Mouse (Mus musculus) cortical plate, adult 2 months (tissue): ENCODE measurements at regions not wholly inside any gene's neighbourhood (a gene's known extent, or its start where the extent isn't known, plus 50 kb on each side); places are given as distances from the start of the nearest gene placed in this dataset.

Experiments used
- H3K27ac ChIP-seq: fragments of 200-500 bp; 2 replicates; pipeline ENCODE4 v1.5.1; 2012; ENCODE audit warnings: low read length, control low read depth, inconsistent platforms; ENCODE audit not compliant: insufficient read depth
- H3K4me1 ChIP-seq: fragments of 200-500 bp; 2 replicates; pipeline ENCODE4 v1.6.1; 2011; ENCODE audit warnings: low read length; ENCODE audit not compliant: control insufficient read depth, insufficient read depth
- H3K4me3 ChIP-seq: fragments of 200-500 bp; 2 replicates; pipeline ENCODE4 v1.5.1; 2011; ENCODE audit warnings: mild to moderate bottlenecking, low read length, control low read depth; ENCODE audit not compliant: insufficient read depth
- CTCF ChIP-seq: fragments of 200-500 bp; IDR thresholded peaks from 2 replicates; pipeline ENCODE4 v1.5.1; 2011; ENCODE audit warnings: mild to moderate bottlenecking, control low read depth, low read length; ENCODE audit not compliant: insufficient read depth; ENCODE audit errors: extremely low read depth
- POLR2A ChIP-seq: fragments of 200-500 bp; IDR thresholded peaks from 2 replicates; pipeline ENCODE4 v1.6.1; 2011; ENCODE audit warnings: mild to moderate bottlenecking, low read length, control low read depth; ENCODE audit not compliant: insufficient read depth; ENCODE audit errors: extremely low read depth

DNA sequence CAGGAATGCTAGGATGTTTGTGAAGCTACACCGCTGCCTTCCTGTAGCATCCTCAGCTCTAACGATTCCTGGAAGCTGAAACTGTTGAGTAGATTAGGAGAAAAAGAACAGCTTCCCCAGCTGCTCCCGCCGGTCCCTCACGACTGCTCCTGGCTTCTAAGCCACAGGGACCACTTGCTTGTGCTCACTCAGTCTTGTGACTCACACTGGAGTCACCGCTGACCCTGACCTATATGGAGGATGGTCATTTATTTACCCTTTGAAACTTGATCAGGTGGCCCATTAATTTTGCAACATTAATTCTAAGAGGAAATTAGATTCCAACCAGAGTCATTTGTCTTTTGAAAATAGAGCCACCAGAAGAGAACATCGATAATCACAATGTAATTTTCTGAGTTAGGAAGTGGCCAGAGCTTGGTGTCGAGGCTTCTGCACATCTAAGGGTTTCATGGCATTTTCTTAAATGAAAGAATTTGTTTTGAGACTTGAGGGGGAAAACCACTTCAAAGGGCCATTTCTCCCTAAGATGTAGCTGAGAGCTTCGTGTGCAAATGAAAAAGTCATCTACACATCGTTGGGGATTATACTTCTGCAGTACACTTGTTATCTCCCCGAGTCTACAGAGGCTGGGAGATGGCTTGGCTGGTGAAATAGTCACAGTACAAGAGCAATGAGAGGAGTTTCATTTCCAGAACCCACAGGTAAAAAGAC lies 153.8 kb upstream of the Runx1 start:
- TF ChIP-seq POLR2A (no peak), CTCF (no peak)
- Histone ChIP-seq H3K27ac (no peak overlapping the region), H3K4me1 (no peaks in the 10 kb centered on the region), H3K4me3 (no peak overlapping the region)

DNA sequence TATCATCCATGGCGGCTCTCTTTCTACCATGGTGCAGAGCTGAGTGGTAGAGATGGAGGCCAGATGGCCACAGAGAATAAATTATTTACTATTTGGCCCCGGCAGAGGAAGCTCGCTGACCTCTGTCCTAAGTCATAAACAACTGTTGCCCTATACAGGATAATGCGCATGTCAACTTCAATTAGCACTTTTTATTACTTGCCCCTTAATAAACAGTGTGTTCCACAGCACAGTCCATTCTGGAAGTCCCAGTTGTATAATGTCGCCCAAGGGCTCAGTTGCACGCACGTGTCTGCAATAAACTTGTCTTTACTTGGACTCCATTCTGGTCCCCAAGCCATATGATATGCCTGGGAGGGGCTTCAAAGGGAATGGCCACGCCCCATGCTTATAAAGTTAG lies 150.1 kb upstream of the Runx1 start:
- Histone ChIP-seq H3K4me3 (no peak overlapping the region), H3K4me1 (no peaks in the 10 kb centered on the region), H3K27ac (no peak overlapping the region)
- TF ChIP-seq POLR2A: no peak
- no peak for TF ChIP-seq CTCF

DNA sequence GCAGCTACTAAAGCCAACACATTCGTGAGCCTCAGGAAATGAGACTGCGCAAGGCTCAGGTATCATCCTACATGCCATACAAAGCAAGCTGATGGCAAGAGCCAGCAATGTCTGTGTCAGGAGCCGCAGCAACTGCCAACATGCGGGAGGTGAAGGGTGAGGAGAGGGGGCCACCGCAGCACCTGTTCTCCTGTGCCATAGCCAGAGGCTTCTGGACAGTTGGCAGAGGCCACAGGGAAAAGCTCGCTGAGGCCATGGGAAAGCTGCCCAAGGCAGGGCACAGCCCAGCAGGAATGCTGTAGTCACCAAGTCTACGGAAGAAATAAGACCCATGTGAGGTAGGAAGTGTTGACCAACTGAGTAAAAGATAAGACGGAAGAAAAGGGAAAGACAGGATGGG lies 149.1 kb upstream of the Runx1 start:
- Histone ChIP-seq H3K27ac (no peak overlapping the region), H3K4me3 (no peak overlapping the region), H3K4me1 (no peaks in the 10 kb centered on the region)
- TF ChIP-seq POLR2A (no peak), CTCF (no peak)

DNA sequence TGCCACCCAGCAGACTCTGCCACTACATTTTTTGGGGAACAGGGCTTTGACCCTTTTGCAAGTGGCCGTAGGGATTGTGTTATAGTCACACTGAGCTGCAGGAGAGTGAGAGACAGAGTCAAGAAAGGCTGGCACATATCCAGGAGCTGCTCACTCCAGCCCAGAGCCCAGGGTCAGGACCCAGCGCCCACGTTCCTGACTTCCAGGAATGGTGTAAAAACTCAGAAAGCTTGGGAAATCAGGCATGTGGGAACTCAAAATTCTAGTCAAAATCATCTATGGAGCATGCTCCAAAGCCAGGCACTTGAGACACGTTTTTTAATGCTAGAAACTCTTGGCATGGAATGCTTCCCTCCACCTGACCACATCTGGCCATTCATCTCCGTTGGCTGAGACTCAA lies 146.7 kb upstream of the Runx1 start:
- Histone ChIP-seq H3K27ac (no peak overlapping the region), H3K4me1 (no peaks in the 10 kb centered on the region), H3K4me3 (no peak overlapping the region)
- TF ChIP-seq CTCF: no peak
- TF ChIP-seq POLR2A: no peak

DNA sequence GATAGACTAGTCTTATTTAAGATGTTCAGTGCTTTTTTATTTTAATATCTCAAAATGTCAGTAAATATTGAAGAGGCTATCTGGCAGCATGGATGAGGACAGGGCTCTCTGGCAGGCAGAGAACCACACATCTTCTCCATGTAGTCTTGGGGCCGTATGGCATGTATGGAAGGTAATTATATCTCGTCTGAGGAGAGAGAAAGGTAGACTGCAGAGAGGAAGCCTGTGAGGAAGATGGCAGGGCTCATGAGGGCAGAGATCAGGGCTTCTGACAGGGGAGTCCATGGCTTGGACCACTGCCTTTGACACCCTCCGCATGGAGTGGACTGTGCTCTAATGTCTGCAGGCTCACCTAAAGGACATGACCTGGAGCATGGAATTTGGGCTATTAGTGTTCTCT lies 146.0 kb upstream of the Runx1 start:
- no peak for TF ChIP-seq CTCF
- no peak for TF ChIP-seq POLR2A
- Histone ChIP-seq H3K4me1 (no peaks in the 10 kb centered on the region), H3K4me3 (no peak overlapping the region), H3K27ac (no peak overlapping the region)

DNA sequence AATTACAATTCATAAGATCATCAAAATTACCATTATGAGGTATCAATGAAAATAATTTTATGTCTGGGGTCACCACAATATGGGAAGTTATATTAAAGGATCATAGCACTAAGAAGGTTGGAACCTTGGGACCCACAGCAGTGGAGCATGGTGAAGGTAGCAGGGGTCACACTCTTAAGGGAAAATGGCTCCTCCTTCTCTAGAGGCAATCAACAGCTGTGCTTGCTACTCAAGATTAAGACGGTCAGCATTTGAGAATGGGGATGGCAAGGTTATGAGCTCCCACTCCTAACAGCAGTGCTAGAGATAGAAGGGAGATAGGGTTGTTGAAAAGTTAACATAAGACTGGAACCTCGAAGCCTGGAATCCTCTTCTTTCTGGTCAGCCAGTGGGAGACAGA lies 144.6 kb upstream of the Runx1 start:
- no peak for TF ChIP-seq CTCF
- no peak overlapping the region for H3K27ac ChIP-seq
- H3K4me3 ChIP-seq: no peak overlapping the region
- no peaks in the 10 kb centered on the region for H3K4me1 ChIP-seq

DNA sequence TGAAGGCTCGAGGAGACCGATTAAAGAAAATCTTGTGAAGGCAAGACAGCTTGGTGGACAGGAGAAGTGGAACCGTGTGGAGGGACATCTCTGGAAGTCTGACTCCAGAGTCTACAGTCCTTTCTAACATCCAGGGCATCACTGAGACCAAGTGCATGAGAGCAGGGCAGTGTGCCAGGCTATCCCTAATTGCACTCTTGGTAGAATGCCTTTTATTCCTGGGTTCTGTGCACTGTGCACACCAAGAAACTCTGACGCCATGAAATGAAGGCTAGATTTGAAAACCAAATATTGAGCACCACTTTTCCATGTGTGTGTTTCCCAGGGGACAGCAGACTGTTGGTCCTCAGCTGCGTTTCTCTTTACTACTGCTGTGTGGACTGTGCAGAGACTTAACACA lies 143.1 kb upstream of the Runx1 start:
- TF ChIP-seq CTCF (no peak), POLR2A (no peak)
- Histone ChIP-seq H3K4me1 (no peaks in the 10 kb centered on the region), H3K27ac (no peak overlapping the region), H3K4me3 (no peak overlapping the region)

DNA sequence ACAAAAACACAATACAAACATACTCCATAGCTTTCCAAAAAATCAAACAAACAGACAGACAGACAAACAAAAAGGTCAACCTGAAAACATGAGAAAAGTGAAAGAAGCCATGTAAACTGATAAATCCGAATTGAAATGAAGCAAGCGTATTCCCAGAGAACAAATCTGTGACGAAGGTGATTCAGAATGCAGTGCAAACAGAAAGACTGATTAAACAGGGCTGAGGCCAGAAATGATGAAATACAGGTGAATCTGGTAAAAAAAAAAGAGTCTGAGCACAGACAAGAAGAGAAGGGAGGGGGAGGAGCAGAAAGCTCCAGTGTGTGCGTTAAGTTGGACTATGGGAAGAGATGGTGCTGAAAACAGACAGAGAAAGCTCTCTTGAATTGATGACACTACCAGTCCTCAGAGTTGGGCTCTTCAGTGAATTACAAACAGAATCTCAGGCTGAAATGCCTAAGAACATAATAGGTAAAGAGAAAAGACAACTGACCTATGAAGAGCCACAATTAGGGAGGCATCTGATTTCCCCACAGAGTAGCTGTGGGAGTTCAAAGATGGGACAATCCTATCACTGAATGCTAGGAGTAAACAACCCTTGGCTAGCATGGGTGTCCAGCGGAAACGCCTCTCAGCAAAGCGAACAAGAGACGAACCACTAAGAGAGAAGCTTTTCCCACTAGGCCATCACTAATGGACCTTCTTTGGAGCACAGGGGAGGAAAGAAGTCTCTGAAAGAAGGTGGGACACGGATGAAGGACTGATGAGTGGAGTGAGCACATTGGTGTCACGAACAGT lies 140.3 kb upstream of the Runx1 start:
- TF ChIP-seq POLR2A (no peak), CTCF (no peak)
- Histone ChIP-seq H3K27ac (no peak overlapping the region), H3K4me1 (no peaks in the 10 kb centered on the region), H3K4me3 (no peak overlapping the region)

DNA sequence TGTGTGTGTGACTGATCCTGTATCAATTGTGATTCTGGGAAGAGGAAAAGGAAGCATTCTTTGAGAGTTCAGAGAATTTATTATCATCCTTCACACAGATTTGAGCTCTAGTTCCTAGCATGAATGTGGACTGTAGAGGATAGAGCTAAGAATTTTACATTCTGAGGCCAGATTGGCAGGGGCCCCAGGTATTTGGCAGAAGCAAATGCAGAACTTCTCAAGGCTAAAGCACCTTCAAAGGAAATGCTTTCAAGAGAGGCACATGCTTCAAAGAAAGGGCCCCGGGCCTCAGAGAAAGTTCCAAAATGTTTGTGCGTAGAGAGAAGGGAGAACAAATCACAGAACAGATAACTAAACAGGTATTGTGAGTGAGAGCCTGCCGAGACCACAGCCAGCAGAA lies 139.7 kb upstream of the Runx1 start:
- TF ChIP-seq POLR2A (no peak), CTCF (no peak)
- Histone ChIP-seq H3K4me1 (no peaks in the 10 kb centered on the region), H3K27ac (no peak overlapping the region), H3K4me3 (no peak overlapping the region)

DNA sequence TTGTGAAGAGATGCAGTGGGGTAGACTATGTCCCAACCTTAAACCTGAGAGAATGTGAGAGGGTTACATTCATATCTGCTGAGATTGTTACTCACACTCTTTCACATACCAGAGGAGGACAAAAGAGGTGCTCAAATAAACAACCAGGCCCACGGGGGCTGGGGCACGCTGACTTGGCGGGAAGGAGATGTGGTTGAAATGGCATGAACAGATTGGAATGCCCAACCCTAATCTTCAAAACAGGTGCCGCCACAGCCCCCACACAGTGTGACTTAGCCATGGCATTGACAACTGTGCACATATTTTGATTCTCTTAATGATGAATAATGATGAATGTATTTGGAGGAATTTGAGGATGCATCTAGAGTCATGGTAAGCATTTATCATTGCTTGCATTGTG lies 137.6 kb upstream of the Runx1 start:
- H3K4me1 ChIP-seq: no peaks in the 10 kb centered on the region
- no peak overlapping the region for H3K27ac ChIP-seq
- no peak for TF ChIP-seq POLR2A
- no peak overlapping the region for H3K4me3 ChIP-seq
